Mouse (Mus musculus): ENCODE measurements around the gene Zfp354a. TPM values are rescaled to one million over a fixed set of nuclear protein-coding genes. Genes with fewer than 3 reads are reported as not detected.
"Not testable (repeated sequence)": the region's sequence is repeated elsewhere in the genome, so short reads cannot be mapped to it uniquely, and the experiment has no call there.

The Zfp354a gene
- total RNA-seq (2021): 10 to 100 TPM in 1 of 2 experiments, 1 to 10 TPM in 1; 9.7 to 10.6 TPM

DNA sequence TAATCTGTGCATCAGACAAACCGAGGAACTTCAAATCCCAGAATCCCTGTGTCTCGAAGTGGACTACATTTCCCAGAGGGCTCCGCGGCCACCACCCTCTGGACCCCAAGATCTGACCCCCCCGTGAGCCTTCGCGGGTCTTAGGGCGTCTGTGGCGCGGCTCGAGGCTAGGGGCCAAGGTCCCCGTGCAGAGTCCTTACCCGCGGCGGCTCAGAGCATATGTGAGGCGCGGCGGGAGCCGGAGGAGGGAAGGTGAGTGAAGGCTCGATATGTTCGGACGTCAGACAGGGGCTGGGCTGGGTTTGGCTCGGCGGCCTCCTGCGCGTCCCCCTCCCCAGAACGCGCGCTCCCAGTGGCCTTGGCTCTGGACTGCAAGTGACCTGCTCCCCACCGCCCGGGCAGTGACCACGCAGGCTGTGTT is at the start of gene Zfp354a:
TSS of gene Zfp354a (plus strand) at position 107 of the 421 bp plus-strand sequence.
- intact Hi-C loops (cut with DNase I): loop anchor here (2.0 kb wide), 1 partner anchor 118 kb away; no protein-coding TSS in a partner anchor
- peak; percentile 70 to 86 for DNase-seq (ENCODE audit: extremely low spot score in 1 of 2, low spot score in 2 of 2)

- intact Hi-C loops (cut with DNase I): no loop called here
- peak in 1 of 2 experiments; percentile 26 for DNase-seq (ENCODE audit: extremely low spot score in 1 of 2, low spot score in 2 of 2)
Measured at GRCm38 (mm10) chr11:51011821-51012220, 47.2 kb upstream of the Zfp354a start.

DNA sequence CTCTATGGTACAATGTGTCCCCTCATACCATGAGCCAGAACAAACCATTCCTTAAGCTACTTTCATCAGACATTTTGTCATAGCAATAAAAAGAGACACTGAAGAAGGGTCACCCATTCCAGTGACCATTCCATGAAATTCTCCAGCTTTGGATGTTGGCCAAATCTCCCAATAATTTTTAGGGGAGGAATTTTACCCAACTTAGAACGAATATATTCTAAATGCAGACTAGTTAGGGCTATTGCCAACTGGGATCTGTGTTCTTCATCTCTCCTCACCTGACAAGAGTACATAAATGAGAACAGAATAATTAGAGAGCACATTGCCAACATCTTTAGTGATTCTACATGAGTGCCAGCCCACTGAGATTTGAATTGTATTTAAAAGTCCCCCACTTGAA is 45.1 kb upstream of the Zfp354a start, which contains the start of gene Olfr54:
TSS of gene Olfr54 (plus strand) at position 301 of the 400 bp plus-strand sequence.
- intact Hi-C loops (cut with DNase I): no loop called here
- no peak for DNase-seq (ENCODE audit: extremely low spot score in 1 of 2, low spot score in 2 of 2)

GRCm38 (mm10) chr11:51016341-51016740 is 42.7 kb upstream of the Zfp354a start:
- intact Hi-C loops (cut with DNase I): no loop called here

GRCm38 (mm10) chr11:51026811-51027210 is 32.2 kb upstream of the Zfp354a start:
- intact Hi-C loops (cut with DNase I); DNase-seq (ENCODE audit: extremely low spot score in 1 of 2, low spot score in 2 of 2): not testable (repeated sequence)

More at GRCm38 (mm10) chr11:51016341-51016740, 42.7 kb upstream of the Zfp354a start:
- DNase-seq (ENCODE audit: extremely low spot score in 1 of 2, low spot score in 2 of 2): no peak

DNA sequence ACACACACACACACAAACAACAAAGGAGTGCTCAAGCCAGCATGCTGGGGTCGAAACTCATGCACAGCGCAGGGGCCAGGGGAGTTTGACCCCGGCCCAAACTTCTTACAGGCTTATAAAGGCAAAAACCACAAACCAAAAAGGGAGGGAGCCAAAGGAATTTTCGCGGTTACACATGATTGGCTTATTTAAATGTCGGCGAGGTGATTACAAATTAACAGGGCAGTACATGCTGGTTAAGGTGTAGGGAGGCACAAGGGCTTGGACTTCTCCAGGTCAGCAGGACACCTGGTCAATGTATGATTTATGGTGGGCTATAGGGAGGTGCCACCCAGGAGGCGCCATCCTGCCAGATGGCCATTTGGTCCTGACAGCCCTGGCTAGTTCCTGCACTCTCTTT is 29.7 kb upstream of the Zfp354a start:
- intact Hi-C loops (cut with DNase I); DNase-seq (ENCODE audit: extremely low spot score in 1 of 2, low spot score in 2 of 2): not testable (repeated sequence)

GRCm38 (mm10) chr11:51030225-51030624 is 28.8 kb upstream of the Zfp354a start:
- intact Hi-C loops (cut with DNase I): loop anchor here (5.0 kb wide), 1 partner anchor 88 kb away; the partner anchor contains the start of gene 4933414I15Rik
- DNase-seq (ENCODE audit: extremely low spot score in 1 of 2, low spot score in 2 of 2): no peak

GRCm38 (mm10) chr11:51032851-51033250 is 26.2 kb upstream of the Zfp354a start:
- intact Hi-C loops (cut with DNase I): loop anchor here (5.0 kb wide), 1 partner anchor 91 kb away; the partner anchor contains the start of gene 4933414I15Rik
- DNase-seq (ENCODE audit: extremely low spot score in 1 of 2, low spot score in 2 of 2): peak in 1 of 2 experiments; percentile 13

- intact Hi-C loops (cut with DNase I): loop anchor here (5.0 kb wide), 1 partner anchor 92 kb away; the partner anchor contains the start of gene 4933414I15Rik
- not testable (repeated sequence) for DNase-seq (ENCODE audit: extremely low spot score in 1 of 2, low spot score in 2 of 2)
Measured at GRCm38 (mm10) chr11:51034141-51034540, 24.9 kb upstream of the Zfp354a start.

GRCm38 (mm10) chr11:51035951-51036350 is 23.1 kb upstream of the Zfp354a start:
- intact Hi-C loops (cut with DNase I): no loop called here
- DNase-seq (ENCODE audit: extremely low spot score in 1 of 2, low spot score in 2 of 2): no peak

DNA sequence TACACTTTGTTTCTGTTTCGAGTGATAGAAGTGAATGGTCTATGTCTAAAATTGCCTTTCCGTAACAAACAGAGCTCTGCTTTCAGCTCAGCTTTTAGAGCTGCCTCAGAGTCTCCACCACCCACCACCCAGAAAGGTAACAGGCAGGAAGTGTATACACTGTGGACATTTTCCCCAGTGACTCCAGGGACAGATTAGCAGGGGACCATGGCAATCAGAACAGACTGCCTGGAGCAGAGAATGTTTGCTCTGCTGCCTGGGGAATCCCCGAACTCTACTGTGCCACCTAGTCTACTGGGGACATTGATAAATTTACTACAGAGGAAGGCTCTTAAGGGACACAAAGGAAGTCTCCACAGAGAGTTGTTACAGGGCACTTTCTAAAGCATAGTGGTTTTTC is 14.3 kb upstream of the Zfp354a start:
- intact Hi-C loops (cut with DNase I); DNase-seq (ENCODE audit: extremely low spot score in 1 of 2, low spot score in 2 of 2): not testable (repeated sequence)

- DNase-seq (ENCODE audit: extremely low spot score in 1 of 2, low spot score in 2 of 2); intact Hi-C loops (cut with DNase I): not testable (repeated sequence)
Measured at GRCm38 (mm10) chr11:51047809-51048208, 11.2 kb upstream of the Zfp354a start, which contains the start of gene Olfr1375. Gene Olfr1375 (plus strand): TSS chr11:51048109.

DNA sequence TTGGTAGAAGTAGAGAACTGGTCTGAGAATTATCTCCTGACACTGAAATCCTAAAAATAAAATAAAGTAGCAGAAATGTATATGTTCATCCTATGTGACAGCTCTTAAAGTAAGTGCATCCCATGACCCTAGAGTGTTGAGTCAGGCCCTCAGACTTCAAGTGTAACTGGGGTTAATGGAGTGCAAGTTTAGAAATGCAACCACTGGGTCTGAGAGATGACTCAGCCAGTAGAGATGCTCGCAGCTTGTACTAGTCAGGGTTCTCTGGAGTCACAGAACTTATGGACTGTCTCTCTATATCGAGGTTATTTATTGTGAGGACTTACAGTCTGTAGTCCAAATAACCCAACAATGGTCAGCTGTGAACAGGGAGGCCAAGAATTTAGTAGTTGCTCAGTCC is 7.4 kb upstream of the Zfp354a start:
- intact Hi-C loops (cut with DNase I): no loop called here
- no peak for DNase-seq (ENCODE audit: extremely low spot score in 1 of 2, low spot score in 2 of 2)

DNA sequence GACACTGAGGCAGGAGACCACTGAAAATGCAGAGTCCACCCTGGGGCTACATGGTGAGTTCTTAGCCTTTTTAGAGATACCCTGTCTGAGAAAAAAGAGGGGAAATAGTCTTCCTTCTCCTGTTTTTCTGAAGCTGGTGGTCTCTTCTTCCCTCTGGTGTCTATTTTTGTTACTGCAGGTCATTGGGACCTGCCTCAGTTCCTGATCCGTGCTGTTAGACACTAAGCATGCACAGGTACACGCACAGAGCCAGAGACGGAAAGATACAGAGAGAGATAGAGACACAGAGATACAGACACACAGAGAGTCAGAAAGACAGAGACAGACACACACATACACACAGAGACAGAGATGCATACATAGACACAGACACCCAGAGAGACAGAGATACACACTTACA is 5.8 kb upstream of the Zfp354a start:
- intact Hi-C loops (cut with DNase I): no loop called here
- DNase-seq (ENCODE audit: extremely low spot score in 1 of 2, low spot score in 2 of 2): no peak

GRCm38 (mm10) chr11:51059640-51060039 is 583 bp downstream of the Zfp354a start:
- no peak for DNase-seq (ENCODE audit: extremely low spot score in 1 of 2, low spot score in 2 of 2)
- intact Hi-C loops (cut with DNase I): loop anchor here (2.0 to 10.0 kb wide), 2 partner anchors 119 to 205 kb away; partner anchors contain the start of genes BC049762 and Clk4

GRCm38 (mm10) chr11:51060981-51061380 is 1.9 kb downstream of the Zfp354a start:
- peak in 1 of 2 experiments; percentile 28 for DNase-seq (ENCODE audit: extremely low spot score in 1 of 2, low spot score in 2 of 2)
- intact Hi-C loops (cut with DNase I): loop anchor here (10.0 kb wide), 1 partner anchor 204 kb away; the partner anchor contains the start of genes BC049762 and Clk4

GRCm38 (mm10) chr11:51063276-51063675 is 4.2 kb downstream of the Zfp354a start:
- DNase-seq (ENCODE audit: extremely low spot score in 1 of 2, low spot score in 2 of 2): no peak
- intact Hi-C loops (cut with DNase I): loop anchor here (10.0 kb wide), 1 partner anchor 202 kb away; the partner anchor contains the start of genes BC049762 and Clk4

GRCm38 (mm10) chr11:51063841-51064240 is 4.8 kb downstream of the Zfp354a start:
- intact Hi-C loops (cut with DNase I): loop anchor here (10.0 kb wide), 1 partner anchor 201 kb away; the partner anchor contains the start of genes BC049762 and Clk4

GRCm38 (mm10) chr11:51084527-51084926 is 25.5 kb downstream of the Zfp354a start:
- intact Hi-C loops (cut with DNase I): no loop called here
- no peak for DNase-seq (ENCODE audit: extremely low spot score in 1 of 2, low spot score in 2 of 2)

More at GRCm38 (mm10) chr11:51063841-51064240, 4.8 kb downstream of the Zfp354a start:
- no peak for DNase-seq (ENCODE audit: extremely low spot score in 1 of 2, low spot score in 2 of 2)

DNA sequence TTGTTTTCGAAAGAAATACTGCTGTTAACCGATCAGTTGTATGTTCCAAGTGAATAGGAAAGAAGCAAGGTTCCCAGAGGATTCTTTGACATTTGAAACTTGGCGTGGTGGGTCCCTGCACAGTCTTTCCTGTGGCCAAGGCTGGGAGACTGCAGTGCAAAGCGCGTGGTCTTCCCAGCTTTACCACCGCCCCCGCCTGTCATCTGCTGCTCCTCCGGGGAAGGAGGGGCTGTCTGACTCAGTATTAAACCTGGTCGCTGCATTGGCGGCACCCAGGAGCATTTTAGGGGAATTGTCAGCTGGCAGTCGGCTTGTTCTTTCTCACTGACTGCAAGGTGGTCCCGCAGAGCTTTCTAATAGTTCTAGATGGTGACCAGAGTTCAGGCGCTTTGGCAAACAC is 26.2 kb downstream of the Zfp354a start:
- DNase-seq (ENCODE audit: extremely low spot score in 1 of 2, low spot score in 2 of 2): peak in 1 of 2 experiments; percentile 35
- intact Hi-C loops (cut with DNase I): no loop called here
